Mouse (Mus musculus) mesoderm, embryonic 11.5 days (tissue): ENCODE results near the gene Slc39a3.
"Not testable (repeated sequence)": the region's sequence is repeated elsewhere in the genome, so short reads cannot be mapped to it uniquely, and the experiment has no call there.

Experiments
- DNase-seq: peaks from one replicate; pipeline ENCODE4 v3.0.0-alpha.2; 2012; ENCODE audit warnings: low read depth, low spot score

The Slc39a3 gene

GRCm38 (mm10) chr10:81036988-81037580 lies at the start of gene Slc39a3:
Gene Slc39a3 (minus strand): TSS chr10:81037426.
- DNase-seq: peak; percentile 100

GRCm38 (mm10) chr10:81087021-81087420 lies 49.8 kb upstream of the Slc39a3 start:
- no peak for DNase-seq

GRCm38 (mm10) chr10:81082168-81082960 lies 45.1 kb upstream of the Slc39a3 start:
- peak; percentile 76 for DNase-seq

GRCm38 (mm10) chr10:81080008-81080655 lies 42.9 kb upstream of the Slc39a3 start:
- no peak for DNase-seq

- no peak for DNase-seq
Measured at GRCm38 (mm10) chr10:81077916-81078315, 40.7 kb upstream of the Slc39a3 start.

- DNase-seq: no peak
Measured at GRCm38 (mm10) chr10:81076356-81076755, 39.1 kb upstream of the Slc39a3 start.

- no peak for DNase-seq
Measured at GRCm38 (mm10) chr10:81075734-81076133, 38.5 kb upstream of the Slc39a3 start.

GRCm38 (mm10) chr10:81073464-81073863 lies 36.2 kb upstream of the Slc39a3 start:
- no peak for DNase-seq

GRCm38 (mm10) chr10:81072290-81072689 lies 35.1 kb upstream of the Slc39a3 start:
- no peak for DNase-seq

GRCm38 (mm10) chr10:81069836-81070235 lies 32.6 kb upstream of the Slc39a3 start, which contains the start of gene Thop1:
Gene Thop1 (plus strand): TSS chr10:81070035.
- DNase-seq: peak; percentile 100

- DNase-seq: no peak
Measured at GRCm38 (mm10) chr10:81068706-81069105, 31.5 kb upstream of the Slc39a3 start.

- DNase-seq: not testable (repeated sequence)
Measured at GRCm38 (mm10) chr10:81064519-81064918, 27.3 kb upstream of the Slc39a3 start.

GRCm38 (mm10) chr10:81062710-81063109 lies 25.5 kb upstream of the Slc39a3 start:
- DNase-seq: no peak

- peak; percentile 100 for DNase-seq
Measured at GRCm38 (mm10) chr10:81059603-81060543, 22.6 kb upstream of the Slc39a3 start, which contains the start of gene Sgta. Gene Sgta (minus strand): TSS chr10:81060181.

- no peak for DNase-seq
Measured at GRCm38 (mm10) chr10:81058896-81059295, 21.7 kb upstream of the Slc39a3 start.

- no peak for DNase-seq
Measured at GRCm38 (mm10) chr10:81057406-81058130, 20.3 kb upstream of the Slc39a3 start.

- not testable (repeated sequence) for DNase-seq
Measured at GRCm38 (mm10) chr10:81055802-81056340, 18.6 kb upstream of the Slc39a3 start.

- no peak for DNase-seq
Measured at GRCm38 (mm10) chr10:81055169-81055568, 17.9 kb upstream of the Slc39a3 start.

- no peak for DNase-seq
Measured at GRCm38 (mm10) chr10:81052577-81052976, 15.4 kb upstream of the Slc39a3 start.

GRCm38 (mm10) chr10:81051133-81051532 lies 13.9 kb upstream of the Slc39a3 start:
- DNase-seq: no peak
